ENCODE assay signal across 9 mouse cellular contexts in genomic region chr16:52033381-52034315, GRCm38 (mm10). TPM values are rescaled to one million over a fixed set of nuclear protein-coding genes. Genes with fewer than 3 reads are reported as not detected.
DNase-seq lines count a peak whose midpoint lies in the region; ATAC-seq and TF ChIP-seq lines count a peak whose summit lies in the region.
"Had no signal": no experiment of that assay in that cellular context is flagged by ENCODE, and none has a peak within 500 bp of the region (broad histone marks: within the 10 kb centered on the region; RNA-seq: fewer than 3 reads in every experiment).

No protein-coding gene starts in this region.

- no peak for DNase-seq in cerebellum, adult 2 months
- no peak for DNase-seq in cerebellum, postnatal 10 days
- DNase-seq in lung, postnatal 0 days (ENCODE audit: low spot score): no peak
- no peak for DNase-seq in lung, postnatal 4 days
- DNase-seq in stomach, postnatal 0 days (ENCODE audit: low spot score): no peak
- DNase-seq in thymus, adult 2 months: no peak
- DNase-seq in gastrocnemius, adult 8-10 months (ENCODE audit: low spot score in 2 of 2): no peak

- WGBS in cerebellum, adult 2 months: 88% methylated on average over 4 of the region's 4 CpGs
- 84% methylated on average over 4 of the region's 4 CpGs for WGBS in lung, postnatal 0 days
- WGBS in limb, embryonic 13.5 days: 87% methylated on average over 4 of the region's 4 CpGs
- 93% methylated on average over 4 of the region's 4 CpGs for WGBS in stomach, postnatal 0 days
- WGBS in thymus, adult 2 months: 55% methylated on average over 4 of the region's 4 CpGs

- H3K4me1 ChIP-seq in cerebellum, adult 2 months (ENCODE audit: control insufficient read depth, insufficient read depth, low read length): peaks cover 8% of the 10 kb centered on the region; the same call in 1 of the 2 replicates
- peaks cover 15% of the 10 kb centered on the region; the same call in 1 of the 2 replicates for H3K4me1 ChIP-seq in lung, postnatal 0 days (ENCODE audit: insufficient read depth, low read depth, low read length)
- peaks cover 54% of the 10 kb centered on the region for H3K4me1 ChIP-seq in limb, embryonic 13.5 days
- H3K4me1 ChIP-seq in stomach, postnatal 0 days (replicated peaks; ENCODE audit: control insufficient read depth, insufficient read depth): no peaks in the 10 kb centered on the region
- peaks cover 7% of the 10 kb centered on the region for H3K4me1 ChIP-seq in thymus, adult 2 months (replicated peaks; ENCODE audit: control insufficient read depth, insufficient read depth, low read length)

- TF ChIP-seq EP300 in lung, postnatal 0 days (IDR thresholded peaks at IDR 0.05): no peak
- TF ChIP-seq EP300 in stomach, postnatal 0 days (optimal IDR thresholded peaks at IDR 0.05): no peak

- H3K9ac ChIP-seq in lung, postnatal 0 days (replicated peaks; ENCODE audit: low read depth): no peak overlapping the region
- no peak overlapping the region; the same call in 1 of the 2 replicates for H3K9ac ChIP-seq in limb, embryonic 13.5 days
- no peak overlapping the region for H3K9ac ChIP-seq in stomach, postnatal 0 days (ENCODE audit: low read length)

- peak overlapping the region; percentile 68 for H3K4me2 ChIP-seq in lung, postnatal 0 days (replicated peaks; ENCODE audit: low read depth, low read length)
- peak overlapping the region; percentile 68 for H3K4me2 ChIP-seq in limb, embryonic 13.5 days (replicated peaks)
- H3K4me2 ChIP-seq in stomach, postnatal 0 days (replicated peaks; ENCODE audit: low read depth): peak overlapping the region; percentile 64; the same call in 1 of the 2 replicates

- H3K9me3 ChIP-seq in lung, postnatal 0 days (ENCODE audit: low read length): no peaks in the 10 kb centered on the region
- H3K9me3 ChIP-seq in limb, embryonic 13.5 days: no peaks in the 10 kb centered on the region
- no peaks in the 10 kb centered on the region for H3K9me3 ChIP-seq in stomach, postnatal 0 days (ENCODE audit: control insufficient read depth, low read length)

- no peak for ATAC-seq in lung, postnatal 0 days
- no peak for ATAC-seq in limb, embryonic 13.5 days (ENCODE audit: low FRiP score, low read depth)
- ATAC-seq in stomach, postnatal 0 days (ENCODE audit: low FRiP score, low TSS enrichment): no peak
- ATAC-seq: activated CD4-positive, CD25-positive, alpha-beta regulatory T cell, adult 4 months had no signal

- no peak overlapping the region for H3K27ac ChIP-seq in cerebellum, adult 2 months (ENCODE audit: insufficient read depth, low read length)
- H3K27ac ChIP-seq in lung, postnatal 0 days (ENCODE audit: low read length): no peak overlapping the region
- H3K27ac ChIP-seq in limb, embryonic 13.5 days: no peak overlapping the region
- H3K27ac ChIP-seq in stomach, postnatal 0 days (replicated peaks): no peak overlapping the region
- no peak overlapping the region for H3K27ac ChIP-seq in thymus, adult 2 months (ENCODE audit: control insufficient read depth, insufficient read depth, low read length)

- no peak for TF ChIP-seq POLR2A in cerebellum, adult 2 months (IDR thresholded peaks at IDR 0.05; ENCODE audit: borderline replicate concordance, insufficient read depth, low read length)
- TF ChIP-seq POLR2A in thymus, adult 2 months (IDR thresholded peaks at IDR 0.05; ENCODE audit: control insufficient read depth, extremely low read depth, insufficient read depth, low read length, poor library complexity): no peak

- peak overlapping the region; percentile 18 for H3K4me3 ChIP-seq in cerebellum, adult 2 months (replicated peaks; ENCODE audit: insufficient read depth, low read depth, low read length)
- H3K4me3 ChIP-seq in lung, postnatal 0 days (ENCODE audit: low read depth, low read length): peak overlapping the region; percentile 94
- H3K4me3 ChIP-seq in limb, embryonic 13.5 days: peak overlapping the region; percentile 92
- H3K4me3 ChIP-seq in stomach, postnatal 0 days (ENCODE audit: low read depth, low read length): peak overlapping the region; percentile 88; the same call in 1 of the 2 replicates
- no peak overlapping the region for H3K4me3 ChIP-seq in thymus, adult 2 months (ENCODE audit: control insufficient read depth, insufficient read depth, low read length)

- H3K36me3 ChIP-seq in lung, postnatal 0 days (ENCODE audit: insufficient read depth, low read length): 0 out of 2 replicates have a peak, but pooled peaks cover 5% of the 10 kb centered on the region
- peaks cover 32% of the 10 kb centered on the region for H3K36me3 ChIP-seq in limb, embryonic 13.5 days
- peaks cover 4% of the 10 kb centered on the region; the same call in 1 of the 2 replicates for H3K36me3 ChIP-seq in stomach, postnatal 0 days (ENCODE audit: control insufficient read depth, insufficient read depth, low read length)
- H3K36me3 ChIP-seq in thymus, adult 2 months (ENCODE audit: control insufficient read depth, insufficient read depth, low read length): peaks cover 4% of the 10 kb centered on the region; the same call in 1 of the 2 replicates

- no peaks in the 10 kb centered on the region for H3K27me3 ChIP-seq in cerebellum, adult 2 months (ENCODE audit: control insufficient read depth, insufficient read depth, low read length)
- H3K27me3 ChIP-seq in lung, postnatal 0 days (replicated peaks; ENCODE audit: insufficient read depth, low read length): no peaks in the 10 kb centered on the region
- no peaks in the 10 kb centered on the region for H3K27me3 ChIP-seq in limb, embryonic 13.5 days
- no peaks in the 10 kb centered on the region for H3K27me3 ChIP-seq in stomach, postnatal 0 days (ENCODE audit: control insufficient read depth, insufficient read depth, low read length)
- H3K27me3 ChIP-seq in thymus, adult 2 months (ENCODE audit: control insufficient read depth, insufficient read depth, low read length): no peaks in the 10 kb centered on the region

- TF ChIP-seq CTCF in cerebellum, adult 2 months (IDR thresholded peaks at IDR 0.05; ENCODE audit: borderline replicate concordance, insufficient read depth, low read depth, low read length): no peak
- no peak for TF ChIP-seq CTCF in lung, postnatal 0 days (IDR thresholded peaks at IDR 0.05)
- TF ChIP-seq CTCF in stomach, postnatal 0 days (IDR thresholded peaks at IDR 0.05; ENCODE audit: low read depth): no peak
- no peak for TF ChIP-seq CTCF in thymus, adult 2 months (IDR thresholded peaks at IDR 0.05; ENCODE audit: borderline replicate concordance, control insufficient read depth, extremely low read depth, insufficient read depth, low read length, poor library complexity)

RNA-seq across cellular contexts. Expression of gene Cblb, which starts 2.6 kb away (rescaled TPM):
- 14.2 and 15.5 TPM in 2 replicates for polyA plus RNA-seq in cerebellum, adult 2 months (2012; rRNA removed)
- 8.4 and 8.7 TPM in 2 replicates for polyA plus RNA-seq in lung, postnatal 0 days (2015; fragmentation: Nextera tagmentation; extraction: Ambion mirVana)
- polyA plus RNA-seq in limb, embryonic 13.5 days (2015; fragmentation: Nextera tagmentation; extraction: Ambion mirVana): 15.3 and 15.5 TPM in 2 replicates
- 4.0 and 4.3 TPM in 2 replicates for polyA plus RNA-seq in stomach, postnatal 0 days (2015; fragmentation: Nextera tagmentation; extraction: Ambion mirVana)
- 22.8 TPM in 2 replicates for polyA plus RNA-seq in thymus, adult 2 months (2012; rRNA removed)
- 10 to 100 TPM; 10.3 to 16.6 (median 13.4) TPM for total RNA-seq in gastrocnemius, adult 8-10 months (2022)
